Mouse (Mus musculus): ENCODE results near the gene Pla2g10. TPM values are rescaled to one million over a fixed set of nuclear protein-coding genes. Genes with fewer than 3 reads are reported as not detected.
"Not testable (repeated sequence)": the region's sequence is repeated elsewhere in the genome, so short reads cannot be mapped to it uniquely, and the experiment has no call there.

Gene Pla2g10
- polyA plus RNA-seq, 1 experiment from 2014 or later, result 0.09 TPM

DNA sequence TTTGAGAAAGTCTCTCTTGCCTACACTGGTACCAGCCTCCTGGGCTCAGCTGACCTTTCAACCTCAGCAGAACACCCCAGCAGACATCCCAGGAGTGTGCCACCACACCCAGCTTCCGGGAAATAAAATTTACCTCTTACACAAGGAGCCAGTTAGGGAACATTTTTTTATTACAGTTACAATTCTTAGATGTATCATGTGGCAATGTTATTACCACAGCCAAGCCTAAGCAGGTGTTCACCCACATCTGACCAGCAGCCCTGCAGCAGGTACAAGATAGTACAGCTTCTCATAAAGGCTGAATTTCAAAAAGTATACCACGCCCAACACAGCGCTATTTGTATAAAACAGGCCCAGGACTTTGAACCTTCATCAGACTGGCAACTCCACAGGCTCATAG, 15.9 kb downstream of the Pla2g10 start:
- Histone ChIP-seq H3K9me3 (no peaks in the 10 kb centered on the region), H3K27ac (no peak overlapping the region), H3K4me3 (no peak overlapping the region), H3K27me3 (ENCODE audit: insufficient read depth, poor library complexity, severe bottlenecking) (no peaks in the 10 kb centered on the region), H3K36me3 (no peaks in the 10 kb centered on the region), H3K4me1 (no peaks in the 10 kb centered on the region)
- DNase-seq (ENCODE audit: low spot score), result no peak
- 88% methylated on average over 3 of the region's 3 CpGs for WGBS

DNA sequence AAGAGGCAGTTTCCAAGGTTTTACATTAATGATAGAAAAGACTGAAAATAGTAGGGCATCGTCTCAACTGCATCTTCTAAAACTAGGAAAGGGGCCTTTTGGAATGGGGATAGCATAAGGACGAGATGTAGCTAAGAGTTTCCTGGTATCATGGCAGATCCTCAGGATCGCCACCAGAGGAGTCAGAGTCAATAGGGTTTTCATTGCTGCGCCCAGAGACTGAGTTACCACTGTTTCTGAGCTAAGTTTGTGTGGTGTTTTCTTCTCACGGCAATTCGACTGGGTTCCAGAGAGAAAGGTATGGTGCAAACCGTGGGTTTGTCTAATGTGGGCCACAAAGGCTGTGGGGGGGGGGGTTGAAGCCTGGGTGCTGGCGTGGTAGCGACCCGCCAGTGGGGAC, 26.1 kb downstream of the Pla2g10 start:
- 88% methylated on average over 7 of the region's 10 CpGs for WGBS
- Histone ChIP-seq H3K4me3 (no peak overlapping the region), H3K27me3 (ENCODE audit: insufficient read depth, poor library complexity, severe bottlenecking) (no peaks in the 10 kb centered on the region), H3K9me3 (no peaks in the 10 kb centered on the region), H3K4me1 (no peaks in the 10 kb centered on the region), H3K27ac (no peak overlapping the region), H3K36me3 (peaks cover 51% of the 10 kb centered on the region)
- no peak for DNase-seq (ENCODE audit: low spot score)

GRCm38 (mm10) chr16:13702184-13702583, 28.6 kb downstream of the Pla2g10 start:
- Histone ChIP-seq H3K36me3 (peaks cover 76% of the 10 kb centered on the region), H3K9me3 (no peaks in the 10 kb centered on the region), H3K27ac (no peak overlapping the region), H3K4me1 (no peaks in the 10 kb centered on the region), H3K4me3 (no peak overlapping the region), H3K27me3 (ENCODE audit: insufficient read depth, poor library complexity, severe bottlenecking) (no peaks in the 10 kb centered on the region)
- WGBS, result 95% methylated on average over 7 of the region's 7 CpGs
- DNase-seq (ENCODE audit: low spot score), result no peak

GRCm38 (mm10) chr16:13698998-13699397, 31.8 kb downstream of the Pla2g10 start:
- Histone ChIP-seq H3K4me3 (no peak overlapping the region), H3K36me3 (peaks cover 90% of the 10 kb centered on the region), H3K27me3 (ENCODE audit: insufficient read depth, poor library complexity, severe bottlenecking) (no peaks in the 10 kb centered on the region), H3K4me1 (no peaks in the 10 kb centered on the region), H3K27ac (no peak overlapping the region), H3K9me3 (no peaks in the 10 kb centered on the region)
- 88% methylated on average over 7 of the region's 7 CpGs for WGBS
- DNase-seq (ENCODE audit: low spot score), result no peak

GRCm38 (mm10) chr16:13678601-13679319, 52.0 kb downstream of the Pla2g10 start:
- no peak overlapping the region for H3K4me3 ChIP-seq
- no peaks in the 10 kb centered on the region for H3K4me1 ChIP-seq
- H3K27me3 ChIP-seq (ENCODE audit: insufficient read depth, poor library complexity, severe bottlenecking), result no peaks in the 10 kb centered on the region
- H3K27ac ChIP-seq, result no peak overlapping the region
- H3K9me3 ChIP-seq, result no peaks in the 10 kb centered on the region
- H3K36me3 ChIP-seq, result peaks cover 29% of the 10 kb centered on the region
- DNase-seq (ENCODE audit: low spot score), result no peak
- 84% methylated on average over 3 of the region's 3 CpGs for WGBS

- 89% methylated on average over 3 of the region's 3 CpGs for WGBS
- Histone ChIP-seq H3K36me3 (peaks cover 23% of the 10 kb centered on the region), H3K4me3 (no peak overlapping the region), H3K9me3 (no peaks in the 10 kb centered on the region), H3K4me1 (peaks cover 7% of the 10 kb centered on the region), H3K27me3 (ENCODE audit: insufficient read depth, poor library complexity, severe bottlenecking) (no peaks in the 10 kb centered on the region), H3K27ac (no peak overlapping the region)
- no peak for DNase-seq (ENCODE audit: low spot score)
These were observed 56.3 kb downstream of the Pla2g10 start for GRCm38 (mm10) chr16:13674511-13674910.

DNA sequence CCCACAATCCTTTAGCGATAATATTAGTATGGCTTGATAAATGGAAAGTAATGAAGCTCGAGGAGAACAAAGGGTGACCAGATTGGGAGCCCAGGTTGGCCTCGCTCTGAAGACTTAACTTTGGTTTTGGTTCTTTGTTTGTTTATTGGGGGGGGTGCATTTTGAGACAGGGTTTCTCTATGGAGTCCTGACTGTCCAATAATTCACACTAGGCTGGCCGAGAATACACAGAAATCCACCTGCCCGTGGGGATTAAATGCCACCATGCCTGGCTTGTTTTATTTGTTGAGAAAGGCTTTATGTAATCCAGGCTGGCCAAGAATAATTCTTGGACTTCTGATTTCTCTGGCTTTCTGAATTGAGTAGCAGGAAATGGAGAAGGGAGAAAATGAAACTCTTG, 57.7 kb downstream of the Pla2g10 start:
- Histone ChIP-seq H3K27me3 (ENCODE audit: insufficient read depth, poor library complexity, severe bottlenecking) (no peaks in the 10 kb centered on the region), H3K4me1 (peaks cover 12% of the 10 kb centered on the region), H3K27ac (no peak overlapping the region), H3K36me3 (peaks cover 16% of the 10 kb centered on the region), H3K9me3 (no peaks in the 10 kb centered on the region), H3K4me3 (peak overlapping the region; percentile 98)
- DNase-seq (ENCODE audit: low spot score), result no peak
- 79% methylated on average over 5 of the region's 5 CpGs for WGBS

- Histone ChIP-seq H3K27me3 (ENCODE audit: insufficient read depth, poor library complexity, severe bottlenecking) (no peaks in the 10 kb centered on the region), H3K27ac (peak overlapping the region; percentile 91), H3K4me1 (peaks cover 13% of the 10 kb centered on the region), H3K36me3 (peaks cover 12% of the 10 kb centered on the region), H3K9me3 (no peaks in the 10 kb centered on the region), H3K4me3 (peak overlapping the region; percentile 98)
- DNase-seq (ENCODE audit: low spot score), result peak; percentile 85
- 1% methylated on average over 20 of the region's 20 CpGs for WGBS
These were observed 58.3 kb downstream of the Pla2g10 start for GRCm38 (mm10) chr16:13672386-13672898.

DNA sequence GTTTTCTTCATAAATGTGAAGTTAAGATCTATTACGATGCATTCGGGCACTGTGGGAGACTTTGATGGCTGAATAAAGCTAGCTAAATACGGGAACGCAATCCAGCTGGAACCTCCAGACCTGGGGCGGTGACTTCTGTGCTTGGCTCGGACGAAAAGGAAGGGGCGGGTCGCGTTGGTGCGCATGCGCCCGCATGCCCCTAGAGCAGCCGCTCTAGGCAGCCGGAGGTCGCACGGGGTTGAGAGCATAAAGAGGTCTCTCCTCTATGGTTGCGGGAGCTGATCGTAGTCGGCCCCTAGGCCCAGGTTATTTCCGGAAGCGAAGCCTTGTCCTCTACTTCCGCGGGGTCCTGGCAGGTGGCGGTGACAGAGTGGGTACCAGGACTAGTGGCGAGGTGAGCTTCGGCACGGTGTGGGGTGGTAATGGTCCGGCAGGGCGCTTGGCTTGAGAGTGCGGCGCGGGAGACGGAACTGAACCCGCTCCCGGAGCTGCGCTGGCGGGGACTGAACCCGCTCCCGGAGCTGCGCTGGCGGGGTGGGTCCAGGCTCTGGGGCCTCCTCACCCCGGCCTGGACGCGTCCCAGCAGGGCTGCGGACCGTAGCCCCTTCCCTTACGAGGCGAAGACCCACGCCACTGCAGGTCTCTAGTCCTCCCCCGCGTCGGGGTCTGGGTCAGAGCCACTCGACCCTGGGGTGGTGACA, 58.9 kb downstream of the Pla2g10 start, which contains the start of the genes Bfar and 3110001I22Rik:
Gene Bfar, plus strand, starts transcription at position 174 of the 701 bp plus-strand sequence.
Gene 3110001I22Rik, plus strand, starts transcription at position 245 of the 701 bp plus-strand sequence.
- Histone ChIP-seq H3K27ac (peak within 1 kb of the TSS; percentile 91), H3K9me3 (no peaks in the 10 kb centered on the region), H3K4me1 (peaks cover 19% of the 10 kb centered on the region), H3K4me3 (peak within 1 kb of the TSS; percentile 98), H3K27me3 (ENCODE audit: insufficient read depth, poor library complexity, severe bottlenecking) (no peaks in the 10 kb centered on the region), H3K36me3 (peaks cover 6% of the 10 kb centered on the region)
- DNase-seq (ENCODE audit: low spot score), result peak; percentile 97
- WGBS, result under 1% methylated on average over 54 of the region's 54 CpGs

DNA sequence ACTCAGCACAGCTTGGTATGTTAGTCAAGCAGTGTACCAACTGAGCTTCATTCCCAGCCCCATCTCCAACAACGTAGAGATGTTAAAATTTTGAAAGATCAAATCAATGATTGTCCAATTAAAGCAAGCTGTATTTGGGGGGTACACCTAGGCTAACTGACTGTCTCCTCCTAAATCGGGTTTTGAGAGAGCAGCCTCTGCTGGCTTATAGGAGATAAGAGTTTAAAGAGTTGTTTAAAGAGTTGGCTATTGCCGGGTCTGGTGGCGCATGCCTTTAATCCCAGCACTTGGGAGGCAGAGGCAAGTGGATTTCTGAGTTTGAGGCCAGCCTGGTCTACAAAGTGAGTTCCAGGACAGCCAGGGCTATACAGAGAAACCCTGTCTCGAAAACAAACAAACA, 59.9 kb downstream of the Pla2g10 start:
- H3K9me3 ChIP-seq; H3K27me3 ChIP-seq (ENCODE audit: insufficient read depth, poor library complexity, severe bottlenecking); H3K27ac ChIP-seq; H3K36me3 ChIP-seq; DNase-seq (ENCODE audit: low spot score): not testable (repeated sequence)
- peaks cover 20% of the 10 kb centered on the region for H3K4me1 ChIP-seq
- 0 out of 2 replicates have a peak overlapping the region, but pooled peaks have one; percentile 98 for H3K4me3 ChIP-seq
- WGBS, result 64% methylated on average over 5 of the region's 5 CpGs

DNA sequence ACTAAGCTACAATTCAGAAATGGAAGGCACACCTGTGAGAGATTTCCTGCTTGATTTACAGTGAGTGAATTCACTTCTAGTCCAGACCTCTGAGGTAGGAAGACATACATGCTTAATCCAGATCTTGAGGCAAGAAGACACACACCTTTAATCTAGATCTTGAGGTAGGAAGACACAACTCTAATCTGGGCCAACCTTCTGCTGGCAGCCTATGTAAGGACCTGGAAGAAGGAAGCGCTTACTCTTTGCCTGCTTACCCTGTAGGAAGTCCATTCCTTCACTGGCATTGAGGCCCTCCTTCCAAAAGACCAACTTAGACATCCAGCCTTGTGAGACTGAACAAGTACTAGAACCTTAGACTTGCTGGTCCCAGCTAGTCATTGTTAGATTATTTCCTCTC, 61.5 kb downstream of the Pla2g10 start:
- 100% methylated on average over 1 of the region's 1 CpGs for WGBS
- Histone ChIP-seq H3K4me1 (peaks cover 20% of the 10 kb centered on the region), H3K4me3 (no peak overlapping the region), H3K9me3 (no peaks in the 10 kb centered on the region), H3K27me3 (ENCODE audit: insufficient read depth, poor library complexity, severe bottlenecking) (no peaks in the 10 kb centered on the region), H3K27ac (no peak overlapping the region), H3K36me3 (peaks cover 9% of the 10 kb centered on the region)
- DNase-seq (ENCODE audit: low spot score), result no peak

DNA sequence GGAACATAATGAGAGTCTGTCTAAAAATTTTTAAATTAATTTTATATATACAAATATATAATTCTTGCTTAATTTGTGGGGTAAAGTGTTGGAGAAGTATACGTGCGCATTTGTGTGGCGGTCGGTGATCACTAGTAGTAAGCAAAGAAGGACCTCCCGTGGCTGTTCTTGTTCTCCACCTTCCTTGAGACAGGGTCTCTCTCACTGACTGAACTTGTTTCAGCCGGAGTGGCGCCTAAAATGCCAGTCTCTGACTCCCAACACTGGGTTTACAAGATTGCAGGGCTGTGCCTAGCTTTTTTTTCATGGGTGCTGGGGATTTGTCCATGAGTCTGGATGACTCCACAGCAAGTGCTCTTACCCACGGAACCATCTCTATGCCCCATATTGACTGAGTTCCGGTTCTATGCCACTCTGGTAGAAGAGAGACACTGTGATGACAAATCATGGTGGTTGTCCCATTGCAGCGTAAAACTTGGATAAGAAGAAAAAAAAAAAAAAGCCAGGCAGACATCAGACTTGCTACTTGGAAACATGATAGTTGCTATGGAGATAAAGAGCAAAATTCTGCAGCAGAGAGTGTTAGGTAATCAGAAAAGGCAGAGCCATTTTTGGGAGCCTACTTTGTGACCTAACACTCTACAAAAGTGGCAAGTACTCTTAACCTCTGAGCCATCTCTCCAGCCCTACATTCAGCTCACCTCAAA, 62.2 kb downstream of the Pla2g10 start:
- 70% methylated on average over 10 of the region's 10 CpGs for WGBS
- H3K27me3 ChIP-seq (ENCODE audit: insufficient read depth, poor library complexity, severe bottlenecking), result no peaks in the 10 kb centered on the region
- peak overlapping the region; percentile 88 for H3K27ac ChIP-seq
- no peak for DNase-seq (ENCODE audit: low spot score)
- H3K4me3 ChIP-seq, result peak overlapping the region; percentile 73
- no peaks in the 10 kb centered on the region for H3K9me3 ChIP-seq
- peaks cover 12% of the 10 kb centered on the region for H3K36me3 ChIP-seq
- peaks cover 20% of the 10 kb centered on the region for H3K4me1 ChIP-seq

Data from heart, embryonic 10.5 days (tissue).